Mouse (Mus musculus) hindlimb bud, embryonic 11.5 days (tissue): ENCODE data around the gene Slc7a5.

Experiments used
- DNase-seq: peaks from one replicate; pipeline ENCODE4 v3.0.0-alpha.2; 2012; ENCODE audit warnings: low read depth, low spot score; ENCODE audit errors: extremely low spot score

The Slc7a5 gene

DNA sequence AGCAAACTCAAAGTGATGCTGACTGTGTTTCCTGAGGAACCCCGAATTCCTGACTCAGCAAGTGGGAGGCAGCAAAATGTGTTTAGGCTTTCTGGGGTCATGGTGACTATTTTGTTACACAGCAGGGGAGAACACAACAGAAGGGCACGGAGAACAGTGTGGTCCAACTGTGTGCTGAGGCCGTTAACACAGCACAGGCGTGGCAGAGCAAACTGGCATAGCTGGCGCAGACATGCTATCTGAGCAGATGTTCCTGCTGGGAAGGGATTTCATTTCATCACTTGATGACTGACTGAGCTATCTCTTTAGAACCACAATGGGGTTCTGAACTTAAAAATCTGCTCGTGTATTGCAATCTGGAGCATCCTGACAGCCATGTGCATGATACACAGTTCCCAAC, 22.1 kb downstream of the Slc7a5 start:
- no peak for DNase-seq

DNA sequence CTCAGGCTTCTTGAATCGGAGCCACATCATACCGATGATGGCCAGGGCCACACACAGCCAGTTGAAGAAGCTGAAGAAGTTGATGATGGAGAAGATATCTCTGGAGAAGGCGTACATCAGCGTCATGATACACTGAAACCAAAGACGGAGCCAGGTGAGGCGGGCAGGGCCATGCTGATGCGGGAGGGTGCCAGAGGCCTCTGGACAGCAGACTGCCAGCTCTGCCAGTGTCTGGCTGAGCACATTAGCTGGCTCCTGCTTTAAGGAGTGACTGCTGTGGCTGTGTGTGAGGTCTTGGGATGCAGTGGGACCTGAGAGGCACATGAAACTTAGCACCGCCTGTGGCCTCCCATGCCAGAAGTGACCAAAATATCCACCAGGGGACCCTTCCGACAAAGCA, 22.5 kb downstream of the Slc7a5 start:
- no peak for DNase-seq

DNA sequence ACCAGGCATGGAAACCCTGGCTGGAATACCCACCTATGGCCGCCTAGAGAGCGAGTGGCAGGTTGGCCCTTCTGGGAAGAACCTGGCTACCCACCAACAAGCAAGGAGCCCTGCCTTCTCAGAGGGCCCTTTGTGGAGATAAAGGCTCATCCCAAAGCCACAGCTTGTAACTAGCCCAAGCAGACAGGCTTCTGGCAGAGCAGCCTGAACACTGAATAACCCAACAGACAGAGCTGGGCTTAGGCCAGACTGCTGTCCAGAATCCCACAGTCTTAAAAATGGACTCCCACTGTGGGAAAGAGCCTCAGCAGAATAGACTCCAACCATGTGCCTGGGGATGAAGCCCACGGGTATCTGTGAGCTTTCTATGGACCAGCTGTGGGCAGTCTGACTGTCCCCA, 23.3 kb downstream of the Slc7a5 start:
- no peak for DNase-seq

DNA sequence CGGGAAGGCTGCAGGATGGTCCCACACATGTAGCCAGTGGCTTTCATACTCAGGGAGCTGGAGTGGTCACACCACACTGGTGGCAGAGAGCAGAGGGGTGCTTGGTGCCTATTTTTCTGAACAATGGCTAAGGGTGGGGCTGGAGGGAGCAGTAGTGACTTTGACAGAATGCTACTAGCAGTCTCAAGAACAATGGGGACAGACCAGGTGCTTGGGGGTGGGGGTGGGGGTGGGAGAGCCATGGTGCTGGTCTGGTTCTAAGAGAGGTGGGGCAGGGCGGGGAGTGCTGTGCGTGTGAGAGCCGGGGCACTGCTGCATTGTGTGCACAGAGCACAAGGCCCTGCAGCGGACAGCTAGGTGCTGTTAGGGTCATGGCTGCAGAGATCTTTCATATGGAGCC, 25.6 kb downstream of the Slc7a5 start:
- no peak for DNase-seq

DNA sequence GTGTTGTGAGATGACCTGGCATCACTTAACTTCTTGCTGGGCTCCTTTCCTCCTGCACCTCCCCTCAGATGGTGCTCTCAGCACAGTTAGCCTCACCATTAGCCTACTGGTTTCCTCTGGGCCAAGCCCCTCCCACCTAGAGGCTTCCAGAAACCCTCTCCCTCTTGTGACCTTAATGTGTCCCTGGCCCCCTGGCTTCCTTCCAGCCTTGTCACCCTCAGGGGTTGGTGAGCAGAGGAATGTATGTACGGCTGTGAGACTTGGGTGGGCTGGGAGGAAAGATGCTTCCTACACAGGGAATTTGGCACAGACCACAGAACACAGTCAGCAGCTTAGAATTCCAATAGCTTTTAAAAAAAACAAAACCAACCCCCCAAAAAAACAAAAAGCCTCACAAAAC, 26.7 kb downstream of the Slc7a5 start:
- no peak for DNase-seq

DNA sequence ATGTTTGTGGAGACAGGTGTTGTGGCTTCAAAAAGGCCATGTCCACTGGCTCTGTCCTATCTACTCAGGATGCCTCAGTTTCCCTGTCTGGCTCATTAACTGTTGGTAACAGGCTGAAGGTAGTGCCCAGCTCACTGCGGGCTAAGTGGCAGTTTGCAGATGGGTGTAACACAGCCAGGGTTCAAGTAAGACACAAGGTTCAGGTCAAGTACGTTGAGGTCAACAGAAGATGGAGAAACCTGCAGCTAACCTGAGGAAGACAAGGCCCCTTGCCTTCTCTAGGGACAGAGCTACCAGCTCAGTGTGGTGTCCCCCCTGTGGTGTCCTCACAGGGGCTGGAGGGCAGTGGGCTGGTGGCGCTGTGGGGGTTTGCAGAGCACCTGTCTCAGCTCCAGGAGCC, 27.8 kb downstream of the Slc7a5 start:
- no peak for DNase-seq

DNA sequence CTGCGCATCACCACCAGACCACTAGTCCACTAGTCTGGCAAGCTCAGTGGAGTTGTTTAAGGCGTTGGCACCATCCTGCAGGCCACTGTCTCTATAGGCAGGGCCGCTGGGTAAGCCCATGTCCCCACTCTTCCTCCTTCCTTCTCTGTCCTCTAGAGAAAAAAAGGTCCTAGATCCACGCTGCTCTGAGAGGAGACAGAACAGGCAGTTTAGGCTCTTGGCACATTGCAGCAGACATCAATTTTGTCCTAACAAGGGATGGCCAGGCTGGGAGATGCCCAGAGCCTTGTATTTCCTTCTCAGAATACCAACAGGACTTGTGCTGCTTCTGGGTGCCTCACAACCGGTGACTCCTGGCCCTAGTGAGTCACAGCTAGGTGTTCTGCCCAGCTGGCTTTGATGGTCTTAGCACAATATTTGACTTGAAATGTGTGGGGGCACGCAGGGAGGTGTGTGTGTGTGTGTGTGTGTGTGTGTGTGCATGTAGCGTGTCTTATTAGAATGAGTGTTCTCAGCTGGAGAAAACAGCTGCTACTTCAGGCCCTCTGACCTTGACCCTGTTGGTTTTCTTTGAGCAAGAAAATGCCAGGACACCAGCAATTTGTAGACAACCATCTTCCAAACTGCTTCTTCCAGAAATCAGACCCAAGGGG, 29.5 kb downstream of the Slc7a5 start:
- DNase-seq, result no peak

DNA sequence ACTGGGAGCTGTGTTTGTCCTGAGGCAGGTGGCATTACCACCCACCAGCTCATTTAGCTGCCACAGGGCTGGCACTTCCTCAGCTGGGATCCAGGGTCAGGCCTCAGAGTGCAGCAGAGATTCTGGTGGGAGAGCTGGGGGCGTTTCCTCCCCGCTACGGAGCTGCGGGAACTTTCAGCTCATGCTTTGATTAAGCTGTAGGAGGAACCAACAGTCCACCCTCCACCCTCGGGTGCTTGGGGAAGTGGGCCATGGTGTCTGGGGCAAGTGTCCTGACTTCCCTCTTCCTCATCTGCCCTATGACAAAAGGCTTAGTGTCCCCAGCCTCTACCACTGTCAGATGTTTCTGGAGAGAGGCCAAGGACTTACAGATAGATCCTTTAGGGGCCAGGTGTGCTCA, 30.3 kb downstream of the Slc7a5 start:
- DNase-seq, result no peak

DNA sequence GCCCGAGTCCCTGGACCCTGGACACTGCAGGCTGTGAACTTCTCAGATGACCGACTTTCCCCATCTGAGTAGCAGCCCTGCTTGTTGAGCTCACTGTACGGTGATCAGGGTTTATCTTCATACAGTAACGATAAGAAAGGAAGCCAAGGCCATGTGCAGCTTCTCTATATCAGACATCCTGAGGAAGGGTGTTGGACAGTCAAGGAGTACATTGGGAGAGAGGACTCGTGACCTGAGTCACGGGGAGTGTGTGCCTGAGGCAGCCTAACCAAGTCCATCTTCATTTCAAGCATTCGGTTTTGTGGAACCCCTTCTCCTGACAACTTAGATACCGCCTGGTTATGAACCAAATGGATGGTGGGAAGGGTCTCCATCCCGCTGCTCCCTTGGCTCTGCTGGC, 32.0 kb downstream of the Slc7a5 start:
- DNase-seq, result no peak

DNA sequence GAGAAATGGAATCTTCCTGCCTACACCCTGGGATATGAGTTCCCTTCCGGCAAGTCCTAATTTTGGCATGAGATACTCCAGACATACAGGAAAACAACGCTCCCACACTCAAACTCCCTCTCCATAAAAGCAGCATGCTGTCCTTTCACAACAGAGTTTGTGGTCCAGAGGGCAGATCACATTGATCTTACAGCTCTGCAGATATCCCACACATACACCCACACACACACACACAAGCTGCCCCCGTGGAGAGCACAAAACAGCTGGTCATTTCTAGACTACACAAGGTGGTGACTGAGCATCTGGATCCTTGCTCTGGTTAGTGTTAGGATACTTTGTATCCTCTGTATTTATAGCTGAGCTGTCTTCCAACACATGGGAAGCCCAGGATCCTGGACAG, 32.4 kb downstream of the Slc7a5 start:
- DNase-seq, result no peak

DNA sequence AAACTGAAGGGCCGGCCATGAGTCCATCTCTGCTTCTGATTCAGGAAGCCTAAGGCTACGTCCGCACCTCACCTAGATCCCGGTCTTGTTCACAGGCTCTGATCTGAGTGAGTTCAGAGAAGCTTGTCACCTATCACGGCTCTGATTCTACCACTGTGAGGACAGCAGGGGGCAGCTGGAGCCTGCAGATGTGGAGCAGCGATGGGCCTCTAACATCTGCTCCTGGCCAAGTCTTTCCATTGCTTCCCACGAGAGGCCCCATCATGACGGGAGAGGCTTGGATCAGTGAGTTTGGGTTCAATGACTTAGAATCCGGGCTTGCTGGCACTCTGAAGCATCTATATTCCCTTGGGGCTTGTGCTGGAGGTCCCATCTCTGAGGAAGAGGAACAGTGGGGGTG, 33.5 kb downstream of the Slc7a5 start:
- no peak for DNase-seq

DNA sequence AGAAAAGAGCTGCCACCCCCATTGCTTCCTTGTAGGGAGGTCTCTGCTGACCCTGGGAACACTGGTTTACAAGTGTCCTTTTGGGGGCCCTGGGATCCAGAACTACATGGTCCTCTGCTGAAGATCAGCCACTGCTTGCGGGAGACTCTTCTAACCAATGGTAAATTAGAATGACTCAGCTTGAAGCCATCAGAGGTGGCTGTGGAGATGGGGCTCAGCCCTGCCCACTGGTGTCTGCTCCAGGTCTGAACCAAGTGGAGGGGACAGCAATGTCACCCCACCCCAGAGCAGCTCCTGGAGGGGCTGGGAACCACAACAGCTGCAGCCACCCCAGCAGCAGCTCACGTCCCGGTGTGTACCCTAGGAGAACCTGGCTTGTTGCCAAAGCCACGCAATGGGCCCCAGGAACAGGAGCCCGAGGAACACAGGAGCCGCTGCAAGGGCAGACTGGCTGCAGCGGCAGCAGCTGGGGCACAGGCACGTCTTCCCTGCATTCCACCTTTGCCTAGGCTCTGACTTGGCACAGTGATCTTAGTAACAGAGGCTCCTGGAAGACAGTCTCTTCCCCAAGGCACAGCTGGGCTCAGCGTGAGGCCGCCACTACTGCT, 35.6 kb downstream of the Slc7a5 start:
- DNase-seq, result no peak

DNA sequence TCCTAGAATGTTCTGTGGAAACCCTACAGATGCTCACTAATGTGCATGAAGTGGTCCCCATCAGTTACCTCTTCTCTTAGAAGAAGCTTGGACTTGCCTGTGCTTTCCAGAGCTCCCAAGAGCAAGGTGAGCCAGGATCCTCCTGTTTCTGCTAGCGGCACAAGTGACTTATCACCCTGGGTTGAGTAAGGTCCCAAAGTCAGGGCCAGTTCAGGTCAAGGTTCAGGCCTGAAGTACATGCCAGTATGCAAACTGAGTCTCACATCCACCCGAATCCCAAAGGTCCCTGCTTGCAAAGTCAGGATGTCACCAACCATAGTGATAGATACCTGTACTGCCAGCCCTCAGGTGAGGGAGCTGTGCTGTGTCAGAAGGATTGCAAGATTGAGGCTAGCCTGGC, 37.3 kb downstream of the Slc7a5 start:
- DNase-seq, result no peak

DNA sequence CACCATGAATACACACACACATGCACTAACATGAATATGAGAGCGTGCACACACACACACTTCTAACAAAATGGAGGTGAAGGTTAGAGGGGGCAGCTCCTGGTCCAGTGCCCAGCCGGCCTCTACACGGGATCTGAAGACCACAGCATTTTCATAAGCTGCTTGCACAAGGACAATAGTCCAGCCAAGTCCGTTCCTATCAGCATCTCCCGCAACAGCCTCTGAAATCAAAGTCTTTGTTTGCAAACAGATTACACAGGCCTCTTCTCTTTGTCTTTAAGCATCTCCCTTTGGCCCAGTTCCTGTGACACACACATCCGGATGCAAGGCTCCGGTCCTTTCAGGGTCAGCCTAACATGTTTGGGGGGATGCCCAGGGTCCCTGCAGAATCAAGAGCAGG, 38.6 kb downstream of the Slc7a5 start:
- no peak for DNase-seq

DNA sequence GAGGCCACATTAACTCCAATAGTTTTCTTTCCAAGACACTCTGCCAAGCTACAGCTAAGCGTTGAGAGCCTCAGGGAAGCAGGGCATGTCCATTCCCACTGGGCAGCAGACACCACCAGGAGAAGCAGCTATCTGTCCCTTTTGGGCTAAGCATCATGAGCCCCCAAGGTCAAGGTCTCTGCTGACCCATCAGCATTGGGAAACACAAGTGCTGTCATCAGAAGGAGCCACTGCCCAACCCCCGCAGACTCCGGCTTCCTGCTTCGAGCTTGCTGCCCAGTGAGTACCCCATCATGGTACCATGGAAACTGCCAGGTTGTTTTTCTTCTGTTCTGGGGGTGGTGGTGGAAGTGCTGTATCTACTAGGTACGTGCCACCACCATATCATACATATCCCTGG, 39.3 kb downstream of the Slc7a5 start:
- no peak for DNase-seq

DNA sequence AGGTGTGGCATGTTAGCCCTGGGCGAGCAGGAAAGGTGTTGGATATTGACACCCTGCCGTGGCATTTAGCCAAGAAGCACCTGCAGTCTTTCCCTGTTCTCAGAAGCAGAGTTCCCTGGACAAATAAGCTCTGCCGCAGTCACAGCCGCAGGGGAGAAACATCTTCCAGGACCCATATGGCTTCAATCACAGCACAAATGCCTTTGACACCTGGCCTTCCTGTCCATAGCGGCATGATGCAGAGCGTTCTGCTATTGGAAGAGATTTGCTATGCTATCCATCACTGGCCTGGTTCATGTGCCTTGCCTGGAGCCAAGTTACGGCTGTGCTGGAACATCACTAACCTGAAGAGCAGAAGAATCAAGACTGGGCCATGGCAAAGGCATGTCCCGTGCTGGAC, 42.1 kb downstream of the Slc7a5 start:
- DNase-seq, result peak; percentile 41

DNA sequence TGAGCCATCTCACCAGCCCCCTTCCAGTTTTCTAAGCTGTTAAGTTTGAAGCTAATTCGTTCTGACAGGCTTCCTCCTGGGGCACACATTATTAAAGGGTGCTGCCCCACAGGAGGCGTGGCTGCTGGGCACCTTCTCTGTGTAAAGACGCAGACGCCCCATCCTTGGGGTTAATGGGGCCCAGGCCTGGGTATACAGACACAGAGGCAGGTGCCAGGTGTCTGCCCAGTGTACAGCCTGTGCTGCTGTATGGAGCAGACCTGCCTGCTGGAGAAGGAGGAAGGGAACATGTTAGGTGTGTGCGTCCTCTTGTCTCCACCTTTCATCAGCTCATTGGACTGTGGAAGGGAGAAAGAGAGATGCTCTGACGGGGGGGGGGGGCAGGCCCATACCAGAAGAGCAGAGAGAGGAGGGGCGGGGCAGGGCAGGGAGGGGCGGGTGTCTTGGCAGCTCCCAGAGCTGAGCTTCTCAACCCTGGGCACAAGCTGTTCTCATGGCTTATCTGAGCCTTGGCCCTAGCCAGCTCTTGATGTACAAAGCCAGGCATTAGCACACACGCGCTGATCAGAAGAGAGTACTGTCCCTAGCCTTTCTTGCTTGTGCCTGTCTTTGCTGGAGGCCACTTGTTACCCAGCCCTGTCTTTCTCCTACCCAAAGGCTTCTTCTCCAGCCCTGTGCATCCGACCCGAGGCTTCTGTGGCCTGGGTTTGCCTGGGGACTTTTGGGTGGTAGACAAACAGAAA, 45.5 kb downstream of the Slc7a5 start:
- DNase-seq, result no peak

DNA sequence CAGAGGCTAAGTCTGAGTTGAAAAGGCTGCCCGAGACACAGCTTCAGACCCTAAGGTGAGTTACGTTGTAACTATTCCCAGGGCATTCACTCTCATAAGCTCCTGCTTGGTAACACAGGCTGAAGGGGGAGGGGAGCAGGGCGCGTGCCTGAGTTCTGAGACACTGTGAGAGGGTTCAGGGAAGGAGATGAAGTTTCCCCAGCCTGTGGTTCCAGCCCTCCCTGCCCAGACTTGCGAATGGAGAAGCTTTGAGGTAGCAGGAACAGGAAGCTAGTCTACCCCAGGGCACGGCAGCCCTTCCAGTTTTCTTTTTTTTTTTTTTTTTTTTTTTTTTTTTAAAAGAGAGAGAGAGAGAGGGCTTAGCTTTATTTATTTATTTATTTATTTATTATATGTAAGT, 46.2 kb downstream of the Slc7a5 start:
- DNase-seq, result no peak

DNA sequence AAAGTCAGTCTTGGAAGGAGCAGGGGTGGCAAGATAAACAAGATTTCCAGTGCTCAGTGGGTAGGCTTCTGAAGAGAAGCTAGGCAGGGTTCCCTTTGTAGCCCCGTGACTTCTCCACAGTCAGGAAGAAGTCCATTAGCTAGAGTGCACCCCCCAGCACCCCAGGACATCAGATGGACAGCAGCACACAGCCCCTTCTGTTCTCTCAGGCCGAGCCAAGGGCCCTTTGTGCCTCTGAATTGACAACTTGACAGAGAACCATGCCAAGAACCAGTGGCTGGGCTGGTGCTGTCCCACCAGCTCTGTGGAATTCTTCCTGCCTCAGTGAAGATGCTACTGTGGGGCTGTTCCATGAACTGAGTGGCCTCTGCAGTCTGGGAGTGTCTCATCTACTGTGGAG, 49.7 kb downstream of the Slc7a5 start:
- DNase-seq, result no peak

DNA sequence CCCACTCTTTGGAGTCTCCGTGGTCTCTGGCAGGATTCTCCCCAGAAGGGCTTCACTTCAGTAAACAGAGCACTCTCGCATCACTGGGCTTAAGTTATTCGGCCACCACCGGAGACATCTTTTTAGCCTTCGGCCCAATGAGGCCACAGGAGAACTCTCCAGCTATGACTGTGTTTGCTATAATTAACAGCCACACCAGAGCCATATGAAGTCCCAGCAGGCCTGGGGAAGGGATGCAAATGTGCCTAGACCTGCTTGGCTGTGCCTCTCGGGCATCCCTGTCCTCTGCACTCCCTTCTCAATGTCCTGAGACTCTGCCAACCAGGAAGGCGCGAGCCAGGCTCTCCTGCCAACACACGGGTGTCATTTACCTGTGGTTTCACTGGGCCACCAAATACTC, 50.2 kb downstream of the Slc7a5 start:
- no peak for DNase-seq

DNA sequence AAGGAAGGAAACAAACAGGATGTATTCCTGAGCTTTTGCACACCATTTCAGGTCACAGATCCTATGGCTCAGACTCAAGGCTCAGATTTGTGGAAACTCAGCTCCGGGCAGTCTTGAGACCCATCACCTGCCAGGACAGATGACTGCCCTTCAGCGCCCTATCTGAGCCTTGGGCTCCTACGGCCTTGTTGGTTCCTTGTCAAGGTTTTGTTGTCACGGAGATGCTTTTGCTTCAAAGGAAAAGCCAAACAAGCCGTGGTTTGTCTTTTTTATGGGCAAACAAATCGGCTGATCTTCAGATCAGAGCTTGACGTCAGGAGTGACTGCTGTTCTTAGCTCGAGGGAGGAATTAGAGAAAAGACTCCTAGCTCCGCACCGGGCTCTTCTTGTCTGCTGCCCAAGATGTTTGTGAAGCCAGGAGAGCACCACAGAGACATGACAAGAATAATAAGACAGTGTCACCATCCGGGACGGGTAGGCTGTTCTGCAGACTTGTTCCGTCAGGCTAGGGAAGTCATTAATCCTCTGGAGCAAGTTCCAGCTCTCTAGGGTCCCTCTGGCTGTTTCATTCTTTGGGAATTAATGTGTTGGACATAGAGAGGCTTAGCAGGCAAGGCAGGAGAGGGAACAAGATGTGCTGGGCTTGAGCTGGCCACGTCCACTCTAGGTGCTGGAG, 51.3 kb downstream of the Slc7a5 start:
- no peak for DNase-seq

DNA sequence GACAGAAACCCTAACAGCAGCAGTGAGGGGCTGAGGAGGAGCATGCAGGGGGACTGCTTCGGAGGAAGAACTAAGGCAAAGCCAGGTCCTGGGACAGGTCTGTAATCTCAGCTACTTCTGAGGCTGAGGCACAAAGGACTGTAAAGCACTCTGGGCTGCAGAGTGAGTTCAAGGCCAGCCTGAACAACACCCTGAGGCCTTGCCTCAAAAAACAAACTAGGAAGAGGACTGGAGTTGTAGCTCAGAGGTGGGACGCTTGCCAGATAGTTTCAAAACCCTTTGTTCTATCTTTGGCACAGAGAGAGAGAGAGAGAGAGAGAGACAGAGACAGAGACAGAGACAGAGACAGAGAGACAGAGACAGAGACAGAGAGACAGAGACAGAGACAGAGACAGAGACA, 53.9 kb downstream of the Slc7a5 start:
- DNase-seq, result no peak
